Mouse (Mus musculus): ENCODE measurements at regions not wholly inside any gene's neighbourhood (a gene's known extent, or its start where the extent isn't known, plus 50 kb on each side); places are given as distances from the start of the nearest gene placed in this dataset.

DNA sequence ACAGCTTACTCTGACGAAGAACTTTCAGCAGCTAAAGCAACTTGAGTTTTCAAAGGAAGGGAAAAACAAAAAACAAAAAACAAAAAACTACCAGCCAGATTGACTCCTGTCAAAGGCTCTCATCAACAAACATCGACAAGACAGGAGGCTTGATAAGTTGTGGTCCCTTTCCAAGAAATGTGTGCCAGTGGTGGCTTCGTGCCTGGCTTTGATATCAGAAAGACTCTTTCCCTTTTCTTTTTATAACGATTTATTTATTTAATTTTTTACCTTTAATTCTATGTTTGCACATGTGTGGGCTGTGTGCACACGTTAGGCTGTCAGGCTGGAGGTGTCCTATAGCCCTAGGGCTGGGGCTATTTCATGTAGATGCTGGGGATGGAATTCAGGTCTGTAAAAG lies 60.4 kb downstream of the Dact1 start:
- no peak for DNase-seq (ENCODE audit: low spot score)

DNA sequence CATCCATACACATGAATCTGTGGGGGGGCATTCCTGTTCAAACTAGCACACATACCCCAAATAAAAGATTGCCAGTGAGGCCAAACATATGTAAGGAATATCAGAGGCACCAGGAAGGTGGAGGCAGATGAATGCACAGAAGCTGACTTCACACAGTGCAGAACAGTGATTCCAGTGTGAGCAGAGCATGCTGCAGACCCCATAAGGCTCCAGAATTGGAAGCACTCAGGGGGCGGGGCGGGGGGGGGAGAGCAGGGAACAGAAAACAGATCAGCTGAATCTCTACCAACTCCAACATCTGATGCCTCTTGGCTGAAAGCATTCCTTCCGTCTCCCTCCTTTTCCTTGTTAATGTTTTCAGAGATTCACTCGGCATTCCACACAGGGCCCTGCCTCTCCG lies 62.3 kb downstream of the Dact1 start:
- DNase-seq (ENCODE audit: low spot score) = no peak

DNA sequence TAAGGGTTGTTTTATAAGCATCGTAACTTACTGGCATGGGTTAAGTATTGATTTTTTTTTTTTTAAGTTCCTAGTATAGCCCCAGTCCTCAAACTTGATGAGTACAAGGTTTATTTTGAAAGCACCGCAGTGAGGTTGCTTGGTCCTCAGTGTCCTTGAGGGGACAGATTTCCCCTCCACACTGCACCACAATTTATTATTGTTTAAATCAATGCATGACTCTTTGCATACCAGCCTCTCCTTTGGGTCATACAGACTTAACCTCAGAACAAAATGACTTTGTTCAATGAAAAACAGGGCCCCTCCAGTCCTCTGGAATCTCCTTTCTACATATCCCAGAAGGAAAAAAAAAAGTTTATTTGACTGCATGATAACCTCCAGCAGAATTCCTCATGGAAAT lies 63.9 kb downstream of the Dact1 start:
- no peak for DNase-seq (ENCODE audit: low spot score)

DNA sequence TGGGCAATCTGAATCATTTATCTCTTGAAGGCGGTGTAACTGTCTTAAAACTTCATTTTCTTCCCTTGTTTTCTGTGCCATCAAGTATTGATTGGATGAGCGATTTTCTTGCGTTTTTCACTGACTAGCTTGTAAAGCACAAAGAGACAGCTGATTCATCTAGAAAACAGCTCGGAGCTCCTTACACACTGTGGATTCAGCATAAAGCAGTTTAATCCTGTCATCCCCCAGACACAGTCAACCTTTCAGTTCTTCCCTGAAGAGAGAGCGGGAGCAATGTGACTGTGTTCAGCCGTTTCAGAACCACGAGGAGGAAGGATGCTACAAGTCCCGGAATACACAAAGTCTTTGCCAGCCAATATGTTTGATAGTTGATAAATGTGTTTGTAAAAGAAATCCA lies 66.8 kb downstream of the Dact1 start:
- no peak for DNase-seq (ENCODE audit: low spot score)

DNA sequence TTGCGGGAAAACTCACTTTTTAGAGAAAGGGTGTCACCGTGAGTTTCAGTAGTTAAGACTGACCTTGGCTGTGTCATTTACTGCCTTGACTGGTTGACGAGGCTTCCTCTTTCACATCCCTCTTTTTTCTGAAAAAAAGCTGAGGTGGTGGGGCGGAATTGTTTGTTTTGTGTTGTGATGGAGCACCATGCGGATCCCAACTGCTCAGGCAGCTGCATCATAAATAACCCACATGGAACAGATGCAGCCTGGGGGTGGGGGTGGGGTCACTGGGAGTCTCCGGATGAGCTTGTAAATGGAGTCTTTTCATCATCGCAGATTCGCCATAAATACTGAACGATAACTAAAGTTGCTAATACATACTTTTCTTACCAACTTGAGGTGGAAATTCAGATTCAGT lies 67.3 kb downstream of the Dact1 start:
- no peak for DNase-seq (ENCODE audit: low spot score)

DNA sequence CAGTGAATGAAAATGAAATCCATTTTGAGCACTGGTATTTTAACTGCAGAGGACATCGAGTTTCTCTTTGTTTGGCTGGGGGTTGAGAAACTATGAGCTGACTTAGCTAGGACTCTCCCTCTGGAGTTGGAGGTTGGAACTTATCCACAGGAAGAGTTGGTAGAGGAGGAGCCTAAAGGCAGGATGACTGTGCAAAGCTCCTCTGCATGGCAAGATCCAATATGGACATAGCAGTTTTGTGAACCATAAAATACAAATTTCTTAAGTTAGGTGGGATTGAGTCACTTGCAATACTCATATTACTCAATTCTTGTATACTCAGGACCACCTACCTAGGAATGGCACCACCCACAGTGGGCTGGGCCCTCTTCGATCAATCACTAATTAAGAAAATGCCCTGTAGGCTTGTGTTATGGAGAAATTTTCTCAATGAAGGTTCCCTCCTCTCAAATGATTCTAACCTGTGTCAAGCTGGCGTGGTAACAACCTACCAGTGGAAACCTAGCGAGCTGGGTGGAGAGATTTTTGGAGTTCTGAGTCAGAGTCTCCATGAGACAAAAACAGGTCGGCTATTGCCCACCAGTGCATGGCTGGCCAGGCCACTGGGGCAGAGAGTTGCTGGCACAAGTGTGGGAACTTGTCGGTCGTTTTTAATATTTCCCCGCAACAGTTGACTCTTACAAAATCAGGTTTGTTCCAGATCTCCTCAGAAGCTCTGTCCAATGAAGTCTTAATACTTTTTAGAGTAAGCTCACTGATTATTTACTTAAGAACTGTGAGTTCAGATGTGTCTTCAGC lies 70.1 kb downstream of the Dact1 start:
- DNase-seq (ENCODE audit: low spot score) = no peak

DNA sequence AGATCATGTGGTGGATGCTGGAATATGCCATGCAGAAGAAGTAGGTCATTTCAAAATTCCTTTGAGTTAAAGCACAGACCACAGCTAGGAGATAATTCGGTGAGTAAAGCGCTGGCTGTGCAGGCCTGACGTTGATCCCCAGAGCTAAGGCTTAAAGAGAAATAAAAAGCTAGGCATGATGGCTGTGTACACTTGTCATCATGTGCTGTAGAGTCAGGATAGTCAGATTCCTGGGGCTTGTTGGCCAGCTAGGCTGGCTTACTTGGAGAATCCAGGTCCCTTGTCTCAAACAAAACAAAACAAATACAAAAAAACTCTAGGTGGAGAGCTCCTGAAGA lies 70.7 kb downstream of the Dact1 start:
- DNase-seq (ENCODE audit: low spot score) = no peak

DNA sequence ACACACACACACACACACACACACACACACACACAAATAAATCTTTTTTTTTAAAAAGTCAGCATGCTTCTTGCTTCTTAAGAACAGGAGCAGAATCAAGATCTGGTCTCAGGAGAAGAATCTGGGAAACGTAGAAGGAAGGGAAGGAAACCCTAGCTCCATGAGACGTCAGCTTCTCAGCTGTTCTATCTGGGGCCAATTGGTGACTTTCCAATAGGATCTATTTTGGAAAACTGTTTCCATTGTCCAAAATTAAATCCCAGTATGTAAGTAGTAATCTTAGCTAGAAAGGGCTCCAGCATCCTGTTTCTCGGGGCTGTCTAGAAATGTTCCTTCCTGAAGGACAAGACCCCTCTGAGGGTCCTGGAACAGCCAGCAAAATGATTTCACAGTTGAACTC lies 76.6 kb downstream of the Dact1 start:
- DNase-seq (ENCODE audit: low spot score) = no peak

DNA sequence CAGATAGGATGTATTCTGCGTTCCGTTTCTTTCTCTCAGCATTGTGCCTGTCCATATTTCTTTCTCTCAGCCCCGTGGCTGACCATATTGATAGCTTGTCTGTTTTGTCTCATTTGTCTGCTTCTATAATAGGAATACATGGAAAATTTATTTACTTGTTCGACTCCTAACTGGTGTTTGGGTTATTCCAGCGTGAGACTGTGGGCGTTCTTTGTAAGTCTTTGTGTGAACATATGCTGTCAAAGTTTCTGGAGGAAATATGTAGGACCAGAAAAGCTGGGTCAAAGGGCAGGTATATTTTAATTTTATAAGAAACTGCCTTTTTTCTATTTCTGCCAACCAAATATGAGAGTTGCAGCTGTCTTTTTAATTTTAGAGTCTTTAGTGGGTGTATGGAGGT lies 81.8 kb downstream of the Dact1 start:
- DNase-seq (ENCODE audit: low spot score) = no peak

DNA sequence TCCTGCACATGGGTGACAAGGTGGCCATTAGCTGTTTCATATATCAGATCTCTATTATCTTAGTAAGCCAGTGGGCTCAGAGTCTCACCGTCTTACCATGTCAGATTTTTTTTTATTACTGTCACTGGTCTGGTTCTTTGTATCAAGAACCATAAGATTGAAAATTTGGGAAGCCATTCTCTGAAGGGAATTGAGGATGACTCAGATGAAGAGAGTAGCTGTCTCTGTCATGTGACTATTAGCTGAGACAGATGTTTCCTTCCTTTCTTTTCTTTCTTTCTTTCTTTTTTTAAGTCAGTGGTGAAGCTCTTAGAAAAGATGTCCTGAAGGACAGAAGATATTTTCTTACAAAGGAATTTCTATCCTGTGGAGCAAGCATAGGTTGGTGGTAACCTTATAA lies 84.1 kb downstream of the Dact1 start:
- no peak for DNase-seq (ENCODE audit: low spot score)

DNA sequence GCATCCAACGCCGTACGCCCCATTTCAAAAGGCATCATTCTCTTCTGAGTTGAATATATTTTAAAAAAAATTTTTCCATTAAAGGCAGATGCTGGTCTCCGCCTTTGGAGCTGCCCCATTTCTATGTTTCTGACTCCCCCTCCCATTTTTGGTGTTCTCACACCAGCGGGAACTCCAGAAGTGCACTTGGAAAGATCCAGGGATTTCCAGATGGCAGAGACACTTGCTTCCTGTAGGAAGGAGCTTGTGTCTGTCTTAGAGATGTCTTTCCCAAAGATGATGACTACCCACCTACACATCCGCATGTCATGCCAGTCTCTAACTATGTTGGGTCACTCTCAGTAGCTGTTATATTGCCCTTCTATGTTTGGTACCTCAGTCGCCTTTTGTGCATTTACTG lies 87.8 kb downstream of the Dact1 start:
- DNase-seq (ENCODE audit: low spot score) = no peak

DNA sequence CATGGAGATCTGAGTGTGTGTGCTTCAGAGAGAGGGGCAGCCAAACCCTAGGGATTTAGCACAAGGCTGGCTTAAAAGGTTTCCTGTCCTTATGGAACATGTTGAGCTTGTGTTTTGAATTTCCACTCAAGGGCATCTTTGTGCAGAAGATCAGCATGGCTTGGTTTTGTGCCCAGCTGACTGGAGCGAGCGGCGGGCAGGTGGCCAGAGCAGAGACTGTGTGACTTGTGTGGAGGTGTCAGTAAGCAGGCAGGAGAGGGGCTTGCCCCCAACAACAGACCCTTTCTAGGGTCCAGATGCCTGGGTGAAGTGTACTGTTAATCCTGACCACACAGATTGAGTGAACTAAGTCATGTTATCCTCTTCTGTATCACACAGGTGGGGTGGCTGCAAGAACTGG lies 89.0 kb downstream of the Dact1 start:
- DNase-seq (ENCODE audit: low spot score) = no peak

DNA sequence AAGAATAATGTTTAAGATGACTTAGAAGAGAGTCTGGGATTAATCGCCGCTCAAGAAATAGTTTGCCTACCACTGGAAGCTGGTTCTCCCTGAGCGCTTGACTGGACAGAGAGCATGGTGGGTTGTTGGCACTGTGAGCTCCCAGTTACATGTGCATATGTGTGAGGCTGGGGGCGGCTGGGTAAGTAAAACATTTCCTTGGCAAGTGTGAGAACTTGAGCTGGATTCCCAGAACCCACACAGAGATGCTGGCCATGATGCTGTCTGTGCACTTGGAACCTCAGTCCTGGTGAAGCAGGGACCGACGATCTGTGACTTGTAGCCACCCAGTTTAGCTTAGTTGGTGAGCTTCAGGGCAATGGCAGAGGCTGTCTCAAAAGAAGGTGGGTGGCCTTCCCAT lies 90.5 kb downstream of the Dact1 start:
- no peak for DNase-seq (ENCODE audit: low spot score)

DNA sequence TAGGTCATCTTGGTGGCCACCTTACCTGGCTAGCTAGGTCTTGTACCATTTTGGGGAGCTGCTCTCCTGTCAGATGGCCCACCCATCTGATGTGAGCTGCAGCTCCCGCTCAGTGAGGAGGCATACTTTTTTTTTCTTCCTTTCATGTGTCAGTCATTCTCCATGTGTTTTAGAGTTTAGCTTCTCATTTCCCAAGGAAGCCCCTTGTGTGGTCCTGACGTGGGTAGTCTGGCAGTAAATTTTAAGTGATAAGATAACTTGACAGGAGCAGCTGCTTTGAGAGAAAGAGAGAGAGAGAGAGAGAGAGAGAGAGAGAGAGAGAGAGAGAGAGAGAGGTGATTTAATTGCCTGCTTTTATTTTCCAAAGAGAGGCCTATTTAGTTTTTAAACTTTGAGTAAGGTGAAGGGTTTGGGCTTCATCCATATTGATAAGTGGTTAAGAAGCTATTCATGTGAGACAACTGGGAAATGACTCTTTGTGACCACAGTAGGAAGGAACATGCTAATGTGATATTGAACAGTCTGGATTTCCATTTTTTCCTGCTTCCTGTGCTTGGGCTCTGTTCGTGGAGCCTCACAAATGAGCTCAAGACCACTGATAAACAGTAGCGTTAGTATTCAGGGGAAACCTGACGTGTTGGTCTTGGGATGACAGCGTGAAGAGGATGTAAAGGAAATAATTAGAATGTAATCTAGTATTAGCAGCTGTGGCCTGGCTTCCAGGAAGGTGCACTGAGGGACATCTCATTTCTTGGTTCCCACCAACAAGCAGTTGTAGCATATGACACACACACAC lies 92.1 kb downstream of the Dact1 start:
- no peak for DNase-seq (ENCODE audit: low spot score)

DNA sequence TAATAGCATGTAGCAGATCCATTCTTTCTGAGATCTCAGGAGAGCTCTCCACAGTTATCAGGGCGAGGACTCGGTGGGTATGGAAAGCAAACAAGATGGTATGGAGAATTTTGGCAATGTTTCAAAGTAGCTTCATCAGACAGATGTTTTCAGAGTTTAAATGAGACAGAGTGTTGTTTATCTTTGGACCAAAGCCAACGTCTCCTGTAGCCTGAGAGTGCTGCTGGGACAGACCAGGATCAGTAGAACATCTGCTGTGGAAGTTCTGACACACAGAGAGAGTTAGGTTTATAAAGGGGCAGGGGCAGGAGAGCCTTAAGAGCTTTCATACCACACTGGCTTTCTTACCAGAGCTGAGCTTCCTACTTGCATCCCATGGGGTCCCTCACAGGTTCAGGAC lies 97.6 kb downstream of the Dact1 start:
- no peak for DNase-seq (ENCODE audit: low spot score)

DNA sequence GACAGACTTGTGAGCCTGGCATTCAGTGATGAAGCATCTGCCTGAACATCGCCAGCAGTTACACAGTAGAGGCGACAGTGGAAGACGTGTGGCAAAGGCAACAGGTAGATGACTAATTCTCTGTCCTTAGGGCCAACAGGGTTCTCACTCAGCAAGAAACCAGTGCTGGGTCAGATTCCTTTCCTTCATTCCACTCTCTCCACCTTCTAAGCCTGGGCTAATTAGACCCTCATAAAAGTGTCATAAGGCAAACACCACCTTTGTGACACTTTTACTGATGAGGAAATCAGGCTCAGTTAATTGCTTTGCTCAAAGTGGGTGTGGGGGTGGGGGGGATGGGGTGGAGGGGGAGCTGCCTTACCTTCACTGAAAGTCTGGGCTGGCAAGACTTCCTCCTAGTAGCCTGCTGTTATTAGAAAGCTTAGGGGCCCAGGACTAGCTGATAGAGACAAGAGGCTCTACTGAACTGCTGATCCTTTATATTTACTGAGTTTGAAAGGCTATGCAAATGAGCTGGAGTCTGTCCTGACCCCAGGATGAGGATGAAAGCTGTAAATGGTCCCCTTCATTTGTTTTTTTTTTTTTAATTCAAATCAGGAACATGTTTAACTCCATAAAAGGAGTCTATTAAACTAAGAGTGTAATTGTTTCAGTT lies 98.8 kb downstream of the Dact1 start:
- DNase-seq (ENCODE audit: low spot score) = no peak

DNA sequence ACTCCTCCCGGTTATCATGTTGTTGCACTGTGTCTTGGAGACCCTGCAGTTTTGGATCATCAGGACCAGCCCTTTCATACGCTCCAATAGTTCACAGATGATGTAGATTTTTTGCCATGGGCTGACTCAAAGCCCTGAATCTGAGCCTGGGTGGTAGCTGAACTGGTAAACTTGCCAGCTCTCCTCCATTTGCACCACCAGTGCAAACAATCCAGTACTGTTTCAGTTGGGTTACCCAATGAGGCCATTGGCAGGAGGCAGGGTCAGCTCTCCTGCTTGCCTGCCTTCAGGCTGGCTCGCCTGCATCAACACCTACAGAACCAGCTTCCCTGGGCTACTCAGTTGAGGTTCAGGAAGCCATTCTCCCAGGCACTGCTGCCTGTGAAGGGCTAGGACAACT lies 102.6 kb downstream of the Dact1 start:
- no peak for DNase-seq (ENCODE audit: low spot score)

DNA sequence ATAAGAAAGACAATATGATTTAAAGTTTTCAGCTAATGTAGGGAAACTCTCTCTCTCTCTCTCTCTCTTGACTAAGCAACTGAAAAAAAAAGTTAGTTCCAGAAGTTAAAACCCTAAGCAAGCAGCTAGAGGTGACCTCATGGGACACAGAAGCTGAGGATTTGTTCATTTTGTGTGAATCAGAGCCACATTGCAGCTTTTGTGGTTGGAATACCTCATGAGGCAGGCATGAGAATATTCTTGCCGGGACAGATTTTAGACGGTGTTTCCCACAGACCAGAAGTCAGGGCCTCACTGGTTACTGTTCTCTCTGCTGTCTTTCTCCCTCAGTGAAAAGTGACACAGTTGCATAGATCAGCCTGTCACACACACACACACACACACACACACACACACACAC lies 107.3 kb downstream of the Dact1 start:
- DNase-seq (ENCODE audit: low spot score) = no peak

DNA sequence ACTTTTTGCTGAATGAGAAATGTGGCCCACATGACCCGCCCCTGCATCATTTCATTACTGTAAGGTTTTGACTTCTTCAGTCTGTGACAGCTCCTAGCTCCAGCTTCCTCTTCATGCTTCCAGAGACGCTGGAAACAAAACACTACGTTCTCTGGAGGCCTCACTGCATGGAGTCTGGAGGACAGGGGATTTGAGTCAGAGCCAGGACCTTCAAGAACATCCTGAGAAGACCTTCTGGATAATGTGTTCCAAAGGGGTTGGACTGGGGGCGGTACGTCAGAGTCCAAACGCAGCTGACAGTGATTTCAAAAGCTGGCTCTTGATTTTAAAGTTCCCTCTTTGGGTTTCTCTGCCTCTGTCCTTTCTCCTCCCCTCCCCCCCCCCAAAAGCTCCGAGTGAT lies 108.5 kb downstream of the Dact1 start:
- no peak for DNase-seq (ENCODE audit: low spot score)

DNA sequence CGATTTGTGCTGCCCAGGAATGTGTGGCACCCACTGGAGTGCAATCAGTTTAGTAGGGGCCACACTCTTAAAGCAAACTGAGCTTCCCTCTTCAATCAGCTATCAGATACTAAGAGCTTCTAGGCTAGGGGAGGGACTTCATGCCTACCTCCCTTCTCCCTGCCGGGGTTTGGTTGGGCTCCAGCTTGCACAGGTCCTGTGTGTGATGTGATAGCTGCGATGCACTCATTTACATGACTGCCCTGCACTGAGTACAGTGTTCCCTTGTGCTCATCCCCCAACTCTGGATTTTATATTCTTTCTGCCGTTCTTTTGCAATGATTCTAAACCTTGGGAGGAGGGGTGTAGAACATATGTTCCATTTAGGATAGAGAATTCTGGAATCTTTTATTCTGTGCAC lies 109.5 kb downstream of the Dact1 start:
- DNase-seq (ENCODE audit: low spot score) = no peak

DNA sequence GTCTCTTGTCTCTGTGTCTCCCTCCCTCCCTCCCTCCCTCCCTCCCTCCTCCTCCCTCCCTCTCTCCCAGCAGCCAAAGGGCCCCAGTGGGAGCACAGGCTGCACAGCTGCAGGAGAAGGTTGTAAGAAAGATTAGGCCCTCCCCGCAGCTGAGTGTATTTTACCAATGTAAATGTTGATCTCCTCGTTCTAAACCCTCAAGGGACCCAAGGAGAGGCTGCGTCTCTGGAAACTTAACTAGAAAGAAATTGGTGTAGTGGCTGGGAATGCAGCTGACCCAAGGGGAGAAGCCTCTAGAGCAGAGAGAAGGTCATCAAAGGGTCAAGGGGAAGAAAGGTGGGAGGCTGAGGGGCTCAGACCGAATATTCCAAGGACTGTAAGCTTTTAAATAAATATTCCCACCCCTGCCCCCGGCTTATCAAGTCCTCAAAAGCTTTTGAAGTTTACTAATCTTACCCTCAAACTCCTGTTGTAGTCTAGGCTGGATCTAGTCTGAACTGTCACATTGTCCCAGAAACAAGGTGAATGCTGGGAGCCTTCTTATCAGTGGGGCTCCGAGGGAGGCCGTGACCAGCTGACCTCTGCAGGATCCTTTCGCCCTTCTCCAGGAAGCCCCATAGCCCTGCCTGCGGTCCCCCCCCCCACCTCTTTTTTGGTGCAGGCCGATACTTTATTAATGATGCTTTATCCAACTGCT lies 116.5 kb downstream of the Dact1 start:
- DNase-seq (ENCODE audit: low spot score) = no peak

DNA sequence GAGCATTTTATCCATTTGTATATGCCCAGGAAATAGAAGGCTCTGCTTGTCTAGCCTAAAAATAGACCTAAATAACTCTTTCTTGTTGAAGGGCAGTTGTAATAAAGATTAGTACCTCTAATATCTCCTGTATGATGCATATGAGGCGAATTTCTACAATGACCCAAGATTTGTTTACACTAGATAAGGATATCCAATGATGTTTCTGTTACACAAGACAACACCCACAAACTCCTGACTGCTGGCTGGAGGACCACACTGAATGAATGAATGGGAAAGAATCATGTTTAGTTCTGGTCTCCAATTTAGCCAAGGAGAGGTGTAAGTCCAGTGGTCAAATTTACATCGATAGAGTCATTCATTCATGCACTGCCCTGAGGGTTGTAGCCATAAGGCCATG lies 118.3 kb downstream of the Dact1 start:
- DNase-seq (ENCODE audit: low spot score) = no peak
